Mouse (Mus musculus) liver, embryonic 16.5 days (tissue): ENCODE measurements around the gene Dbt. TPM values are rescaled to one million over a fixed set of nuclear protein-coding genes. Genes with fewer than 3 reads are reported as not detected.

Experiments
- polyA plus RNA-seq: library from polyadenylated mRNA; unstranded; fragments of >200 nt; fragmentation: Nextera tagmentation; extraction: Ambion mirVana; gene quantifications from 2 replicates; pipeline ENCODE4 v1.2.1, GENCODE M21; 2015

Gene Dbt
- polyA plus RNA-seq, 1 experiment from 2014 or later: 19.4 TPM

Other genes with a start within 250 kb of the Dbt start
- gene Cdc14a, start 89.0 kb upstream of the Dbt start, polyA plus RNA-seq: 2.0 TPM in 2 replicates
- gene Rtca, start 4.9 kb upstream of the Dbt start, polyA plus RNA-seq: 19.9 and 20.9 TPM in 2 replicates
- gene Lrrc39, start 49.9 kb downstream of the Dbt start, polyA plus RNA-seq: 2.2 and 2.7 TPM in 2 replicates
- 17.3 and 17.8 TPM in 2 replicates for gene Sass6, start 81.9 kb downstream of the Dbt start, polyA plus RNA-seq
- 7.0 and 7.3 TPM in 2 replicates for gene Trmt13, start 101.5 kb downstream of the Dbt start, polyA plus RNA-seq
- 32.0 and 32.8 TPM in 2 replicates for gene Mfsd14a, start 149.6 kb downstream of the Dbt start, polyA plus RNA-seq
- not detected in 2 replicates for gene Gm43191, start 168.2 kb downstream of the Dbt start, polyA plus RNA-seq
- 7.0 and 7.2 TPM in 2 replicates for gene Slc35a3, start 199.8 kb downstream of the Dbt start, polyA plus RNA-seq